Mouse (Mus musculus): ENCODE data around the gene Ldlrad2. TPM values are rescaled to one million over a fixed set of nuclear protein-coding genes. Genes with fewer than 3 reads are reported as not detected.
"Not testable (repeated sequence)": the region's sequence is repeated elsewhere in the genome, so short reads cannot be mapped to it uniquely, and the experiment has no call there.

Gene Ldlrad2
- polyA plus RNA-seq, 1 experiment = not detected

DNA sequence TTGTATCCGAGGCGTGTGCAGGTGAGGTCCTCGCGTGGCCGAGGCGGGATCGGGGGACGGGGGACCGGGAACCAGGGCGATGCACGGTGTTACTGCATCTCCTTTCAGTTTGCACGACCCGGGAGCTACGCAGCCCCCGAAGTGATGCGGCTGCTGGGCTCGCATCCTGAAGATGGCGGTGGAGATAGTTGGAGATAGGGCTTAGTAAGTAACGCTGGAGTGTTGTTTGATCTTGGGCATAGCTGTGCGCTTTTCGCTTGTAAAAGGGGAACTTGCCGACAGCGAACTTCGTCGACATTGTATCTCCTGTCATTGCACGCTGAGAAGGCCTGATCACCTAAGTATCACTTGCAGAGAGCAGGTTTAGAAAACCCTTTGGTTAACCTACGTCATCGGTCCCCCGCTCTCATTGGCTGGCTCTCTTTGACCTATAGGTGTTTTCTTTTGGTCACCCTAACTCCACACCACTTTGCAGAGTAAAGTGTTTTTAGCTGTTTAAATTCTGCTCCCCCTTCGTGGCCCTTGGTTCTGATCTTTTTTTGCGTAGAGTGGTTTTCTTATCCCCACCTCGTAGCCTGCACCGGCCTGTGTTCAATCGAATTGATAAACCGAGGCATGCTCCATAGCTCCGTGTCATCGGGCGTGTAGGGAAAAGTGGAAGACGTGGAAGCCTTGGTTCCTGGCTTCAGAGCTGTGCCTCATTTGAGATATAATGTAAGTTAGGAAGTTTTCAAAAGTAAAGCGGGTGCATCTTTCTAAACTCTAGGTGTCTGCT, 20.3 kb upstream of the Ldlrad2 start:
- no peak for TF ChIP-seq POLR2A (IDR thresholded peaks at IDR 0.05; ENCODE audit: borderline replicate concordance, extremely low read depth, low read depth, low read length)
- TF ChIP-seq CTCF (IDR thresholded peaks at IDR 0.05; ENCODE audit: insufficient read depth, low read length) = no peak
- WGBS = 1% methylated on average over 40 of the region's 40 CpGs
- DNase-seq = no peak
- Histone ChIP-seq H3K4me3 (replicated peaks; ENCODE audit: extremely low read depth, low read depth, low read length) (peak overlapping the region; percentile 83), H3K4me1 (ENCODE audit: control insufficient read depth, insufficient read depth, low read length) (peaks cover 2% of the 10 kb centered on the region; the same call in 1 of the 2 replicates)

GRCm38 (mm10) chr4:137593601-137594495, 19.5 kb upstream of the Ldlrad2 start, which contains the start of gene Usp48:
TSS of gene Usp48 (plus strand) at chr4:137593755.
- peak; percentile 97 for DNase-seq
- H3K4me3 ChIP-seq (replicated peaks; ENCODE audit: extremely low read depth, low read depth, low read length) = peak within 1 kb of the TSS; percentile 83
- H3K4me1 ChIP-seq (ENCODE audit: control insufficient read depth, insufficient read depth, low read length) = peaks cover 2% of the 10 kb centered on the region; the same call in 1 of the 2 replicates
- TF ChIP-seq POLR2A (IDR thresholded peaks at IDR 0.05; ENCODE audit: borderline replicate concordance, extremely low read depth, low read depth, low read length) = peak; percentile 96
- TF ChIP-seq CTCF (IDR thresholded peaks at IDR 0.05; ENCODE audit: insufficient read depth, low read length) = no peak
- under 1% methylated on average over 92 of the region's 92 CpGs for WGBS

- no peak for TF ChIP-seq POLR2A (IDR thresholded peaks at IDR 0.05; ENCODE audit: borderline replicate concordance, extremely low read depth, low read depth, low read length)
- TF ChIP-seq CTCF (IDR thresholded peaks at IDR 0.05; ENCODE audit: insufficient read depth, low read length) = no peak
- DNase-seq = no peak
- 86% methylated on average over 4 of the region's 4 CpGs for WGBS
- Histone ChIP-seq H3K4me3 (replicated peaks; ENCODE audit: extremely low read depth, low read depth, low read length) (no peak overlapping the region), H3K4me1 (ENCODE audit: control insufficient read depth, insufficient read depth, low read length) (peaks cover 2% of the 10 kb centered on the region; the same call in 1 of the 2 replicates)
Measured at GRCm38 (mm10) chr4:137590961-137591360, 16.6 kb upstream of the Ldlrad2 start.

- DNase-seq = no peak
- TF ChIP-seq CTCF (IDR thresholded peaks at IDR 0.05; ENCODE audit: insufficient read depth, low read length) = no peak
- TF ChIP-seq POLR2A (IDR thresholded peaks at IDR 0.05; ENCODE audit: borderline replicate concordance, extremely low read depth, low read depth, low read length) = no peak
- no peaks in the 10 kb centered on the region for H3K4me1 ChIP-seq (ENCODE audit: control insufficient read depth, insufficient read depth, low read length)
- WGBS = 85% methylated on average over 3 of the region's 3 CpGs
- H3K4me3 ChIP-seq (replicated peaks; ENCODE audit: extremely low read depth, low read depth, low read length) = no peak overlapping the region
Measured at GRCm38 (mm10) chr4:137589586-137589985, 15.2 kb upstream of the Ldlrad2 start.

GRCm38 (mm10) chr4:137589095-137589494, 14.7 kb upstream of the Ldlrad2 start:
- 88% methylated on average over 2 of the region's 3 CpGs for WGBS
- H3K4me3 ChIP-seq (replicated peaks; ENCODE audit: extremely low read depth, low read depth, low read length); DNase-seq; H3K4me1 ChIP-seq (ENCODE audit: control insufficient read depth, insufficient read depth, low read length): not testable (repeated sequence)

DNA sequence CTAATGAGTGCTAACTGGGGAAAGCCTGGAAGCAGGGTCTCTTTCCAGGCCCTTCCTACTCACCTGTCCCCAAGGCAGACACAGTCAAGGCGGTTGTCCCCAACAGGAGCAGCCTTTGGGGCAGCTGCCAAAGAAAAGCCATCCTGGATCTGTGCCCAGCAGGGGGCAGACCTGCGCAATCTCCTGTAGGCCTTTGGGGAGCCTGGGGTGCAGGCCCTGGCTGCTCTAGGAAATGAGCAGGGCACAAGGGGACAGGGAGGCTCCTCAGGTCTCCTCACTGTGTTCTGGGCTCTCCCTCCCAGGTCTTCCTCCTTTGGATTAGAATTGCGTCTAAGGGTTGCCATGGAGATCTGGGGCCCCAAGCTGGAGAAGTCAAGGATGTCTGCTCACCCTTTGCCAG, 7.4 kb upstream of the Ldlrad2 start:
- peak; percentile 17 for DNase-seq
- H3K4me3 ChIP-seq (replicated peaks; ENCODE audit: extremely low read depth, low read depth, low read length) = no peak overlapping the region
- 0 out of 2 replicates have a peak, but pooled peaks have one; percentile 6 for TF ChIP-seq CTCF (IDR thresholded peaks at IDR 0.05; ENCODE audit: insufficient read depth, low read length)
- TF ChIP-seq POLR2A (IDR thresholded peaks at IDR 0.05; ENCODE audit: borderline replicate concordance, extremely low read depth, low read depth, low read length) = no peak
- 59% methylated on average over 3 of the region's 3 CpGs for WGBS
- peaks cover 4% of the 10 kb centered on the region for H3K4me1 ChIP-seq (ENCODE audit: control insufficient read depth, insufficient read depth, low read length)

DNA sequence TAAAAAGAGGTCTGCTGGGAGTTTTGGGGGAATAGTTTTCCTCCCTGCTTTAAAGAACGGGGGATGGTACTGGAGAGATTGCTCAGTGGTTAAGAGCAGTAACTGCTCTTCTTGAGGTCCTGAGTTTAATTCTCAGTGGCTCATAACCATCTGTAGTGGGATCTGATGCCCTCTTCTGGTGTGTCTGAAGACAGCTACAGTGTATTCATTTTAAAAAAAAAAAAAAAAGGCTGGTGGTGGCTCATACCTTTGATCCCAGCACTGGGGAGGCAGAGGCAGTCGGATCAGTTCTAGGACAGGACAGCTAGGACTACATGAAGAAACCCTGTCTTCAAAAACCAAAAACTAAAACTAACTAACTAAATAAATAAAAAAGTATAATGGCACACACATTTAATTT, 5.9 kb upstream of the Ldlrad2 start:
- H3K4me3 ChIP-seq (replicated peaks; ENCODE audit: extremely low read depth, low read depth, low read length) = no peak overlapping the region
- no peak for TF ChIP-seq POLR2A (IDR thresholded peaks at IDR 0.05; ENCODE audit: borderline replicate concordance, extremely low read depth, low read depth, low read length)
- no peak for TF ChIP-seq CTCF (IDR thresholded peaks at IDR 0.05; ENCODE audit: insufficient read depth, low read length)
- 73% methylated on average over 2 of the region's 2 CpGs for WGBS
- peaks cover 4% of the 10 kb centered on the region for H3K4me1 ChIP-seq (ENCODE audit: control insufficient read depth, insufficient read depth, low read length)
- DNase-seq = no peak

- TF ChIP-seq POLR2A (IDR thresholded peaks at IDR 0.05; ENCODE audit: borderline replicate concordance, extremely low read depth, low read depth, low read length) = no peak
- TF ChIP-seq CTCF (IDR thresholded peaks at IDR 0.05; ENCODE audit: insufficient read depth, low read length) = no peak
- H3K4me1 ChIP-seq (ENCODE audit: control insufficient read depth, insufficient read depth, low read length) = peaks cover 4% of the 10 kb centered on the region
- H3K4me3 ChIP-seq (replicated peaks; ENCODE audit: extremely low read depth, low read depth, low read length) = no peak overlapping the region
- WGBS = 58% methylated on average over 4 of the region's 4 CpGs
- no peak for DNase-seq
Measured at GRCm38 (mm10) chr4:137579789-137580188, 5.4 kb upstream of the Ldlrad2 start.

DNA sequence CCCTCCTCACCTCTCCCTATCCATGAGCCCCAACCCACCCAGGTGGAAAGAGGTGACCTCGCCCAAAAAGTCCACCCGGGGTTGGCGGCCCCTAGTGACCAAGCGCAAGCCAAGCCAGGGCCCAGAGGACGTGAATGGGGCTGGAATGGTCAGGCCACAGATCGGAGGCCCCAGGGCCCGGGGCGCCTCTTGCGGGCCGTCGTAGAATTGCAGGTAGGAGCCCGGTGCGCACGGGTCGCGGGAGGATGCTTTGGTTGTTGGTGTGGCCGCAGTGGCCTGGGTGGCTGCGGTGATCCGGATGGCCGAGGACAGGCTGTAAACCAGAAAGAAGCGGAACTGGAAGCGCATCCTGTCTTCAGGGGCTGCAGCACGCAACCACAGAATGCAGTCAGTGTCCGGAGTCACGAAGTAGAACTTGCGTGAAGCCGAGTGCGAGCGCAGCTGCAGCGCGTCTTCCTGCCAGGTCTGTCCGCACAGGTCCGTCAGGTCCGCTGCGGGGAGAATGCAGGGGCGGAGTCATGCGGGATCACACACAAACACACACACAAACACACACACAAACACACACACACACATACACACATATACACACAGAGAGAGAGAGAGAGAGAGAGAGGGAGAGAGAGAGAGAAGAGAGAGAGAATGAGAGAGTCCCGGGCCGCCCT, 3.9 kb upstream of the Ldlrad2 start:
- TF ChIP-seq CTCF (IDR thresholded peaks at IDR 0.05; ENCODE audit: insufficient read depth, low read length) (peak; percentile 41; the same call in 1 of the 2 replicates), POLR2A (IDR thresholded peaks at IDR 0.05; ENCODE audit: borderline replicate concordance, extremely low read depth, low read depth, low read length) (no peak)
- Histone ChIP-seq H3K4me3 (replicated peaks; ENCODE audit: extremely low read depth, low read depth, low read length) (no peak overlapping the region), H3K4me1 (ENCODE audit: control insufficient read depth, insufficient read depth, low read length) (peaks cover 4% of the 10 kb centered on the region)
- WGBS = 6% methylated on average over 39 of the region's 39 CpGs
- DNase-seq = peak; percentile 42
